Mouse (Mus musculus): ENCODE data around the gene Fam196a.

DNA sequence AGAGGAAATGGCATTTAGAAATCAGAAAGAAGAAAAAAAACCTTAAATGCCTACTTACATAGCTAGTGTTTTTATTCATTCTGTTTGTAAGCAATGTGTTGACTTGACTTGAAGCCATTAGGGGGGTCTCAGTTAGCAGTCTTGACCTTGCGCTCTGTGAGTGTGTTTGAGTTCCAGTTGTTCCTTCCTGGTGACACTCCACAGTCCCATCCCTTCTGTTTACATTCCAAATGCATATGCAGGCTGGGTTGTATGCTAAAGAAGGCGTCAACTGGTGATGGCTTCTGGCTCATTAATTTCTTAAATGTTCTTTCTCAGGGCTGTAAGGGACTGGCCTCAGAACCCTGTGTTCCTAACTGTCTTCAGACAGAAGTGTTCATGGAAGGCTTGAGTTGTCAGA lies 23.4 kb upstream of the Fam196a start:
- TF ChIP-seq TAL1 (IDR thresholded peaks at IDR 0.05; ENCODE audit: low read length): no peak
- TF ChIP-seq GATA1 (IDR thresholded peaks at IDR 0.05; ENCODE audit: low read length): no peak

All from erythroblast, embryonic 14.5 days (primary cell).